Comparison of ENCODE assay signal across 25 mouse cellular contexts in the genomic region with DNA sequence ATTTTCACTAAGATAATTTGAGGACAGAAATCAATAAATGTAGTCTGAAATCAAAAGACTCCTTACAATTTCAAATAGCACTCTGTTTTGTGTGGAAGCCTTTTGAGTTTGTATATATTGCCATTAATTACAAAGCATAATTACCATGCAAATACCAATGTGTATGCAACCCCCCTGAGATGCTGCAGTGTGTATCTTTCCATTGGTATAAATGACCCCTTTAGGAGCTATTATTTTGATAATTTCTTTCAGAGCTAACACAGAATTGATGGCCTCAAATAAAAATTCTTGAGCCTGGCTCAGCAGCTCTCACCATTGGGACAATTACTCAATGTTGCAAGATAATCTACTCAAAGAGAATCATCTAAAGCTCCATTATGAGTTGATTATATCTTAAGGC.
"Had no signal": no experiment of that assay in that cellular context is flagged by ENCODE, and none has a peak within 500 bp of the region (broad histone marks: within the 10 kb centered on the region; RNA-seq: fewer than 3 reads in every experiment).

No protein-coding gene starts in this region.

- H3K4me2 ChIP-seq: heart, embryonic 12.5 days; hindbrain, embryonic 14.5 days; intestine, embryonic 15.5 days; limb, embryonic 12.5 days; liver, embryonic 11.5 days had no signal

- H3K27me3 ChIP-seq: heart, embryonic 12.5 days; intestine, embryonic 15.5 days; limb, embryonic 12.5 days had no signal

- H3K36me3 ChIP-seq: heart, embryonic 10.5 days; heart, embryonic 12.5 days; hindbrain, embryonic 10.5 days; intestine, embryonic 15.5 days; limb, embryonic 10.5 days; limb, embryonic 12.5 days had no signal

- H3K27ac ChIP-seq: gastrocnemius, adult 2 months; heart, embryonic 10.5 days; hindbrain, embryonic 10.5 days; hindbrain, embryonic 14.5 days; intestine, embryonic 15.5 days; layer of hippocampus, adult 2 months; left cerebral cortex, adult 2 months; limb, embryonic 10.5 days; limb, embryonic 12.5 days had no signal

- ATAC-seq: hindbrain, embryonic 16.5 days; inflammation-experienced regulatory T-cells, adult 6 months; intestine, embryonic 15.5 days; intestine, postnatal 0 days had no signal

- DNase-seq: gastrocnemius, adult 2 months; gastrocnemius, postnatal 10 days; gastrocnemius, postnatal 25 days; heart, adult 18-20 months; heart, postnatal 10 days; heart, postnatal 4 days; kidney, adult 18-20 months; kidney, adult 8-10 months; kidney, postnatal 10 days; kidney, postnatal 25 days; kidney, postnatal 4 days; liver had no signal

- H3K4me3 ChIP-seq: gastrocnemius, adult 2 months; heart, embryonic 10.5 days; heart, embryonic 12.5 days; hindbrain, embryonic 10.5 days; intestine, embryonic 15.5 days; layer of hippocampus, adult 2 months; left cerebral cortex, adult 2 months; limb, embryonic 10.5 days; limb, embryonic 12.5 days had no signal

- H3K9me3 ChIP-seq: heart, embryonic 10.5 days; heart, embryonic 12.5 days; hindbrain, embryonic 10.5 days; intestine, embryonic 15.5 days; limb, embryonic 10.5 days; limb, embryonic 12.5 days had no signal

- H3K9ac ChIP-seq: heart, embryonic 12.5 days; hindbrain, embryonic 14.5 days; intestine, embryonic 15.5 days; limb, embryonic 12.5 days had no signal

- H3K4me1 ChIP-seq: heart, embryonic 10.5 days; heart, embryonic 12.5 days; hindbrain, embryonic 10.5 days; intestine, embryonic 15.5 days; limb, embryonic 10.5 days; limb, embryonic 12.5 days had no signal
